Mouse (Mus musculus) liver, postnatal 0 days (tissue): ENCODE data around the gene Xpo6.

Source experiments
- CTCF ChIP-seq: sonication (generic); IDR thresholded peaks from 2 replicates; pipeline ENCODE4 v1.5.1; 2016; ENCODE audit warnings: antibody characterized with exemption, low read depth
- EP300 ChIP-seq: IDR thresholded peaks from 2 replicates; pipeline ENCODE4 v1.6.1; 2016; ENCODE audit warnings: antibody characterized with exemption, low read depth, mild to moderate bottlenecking

DNA sequence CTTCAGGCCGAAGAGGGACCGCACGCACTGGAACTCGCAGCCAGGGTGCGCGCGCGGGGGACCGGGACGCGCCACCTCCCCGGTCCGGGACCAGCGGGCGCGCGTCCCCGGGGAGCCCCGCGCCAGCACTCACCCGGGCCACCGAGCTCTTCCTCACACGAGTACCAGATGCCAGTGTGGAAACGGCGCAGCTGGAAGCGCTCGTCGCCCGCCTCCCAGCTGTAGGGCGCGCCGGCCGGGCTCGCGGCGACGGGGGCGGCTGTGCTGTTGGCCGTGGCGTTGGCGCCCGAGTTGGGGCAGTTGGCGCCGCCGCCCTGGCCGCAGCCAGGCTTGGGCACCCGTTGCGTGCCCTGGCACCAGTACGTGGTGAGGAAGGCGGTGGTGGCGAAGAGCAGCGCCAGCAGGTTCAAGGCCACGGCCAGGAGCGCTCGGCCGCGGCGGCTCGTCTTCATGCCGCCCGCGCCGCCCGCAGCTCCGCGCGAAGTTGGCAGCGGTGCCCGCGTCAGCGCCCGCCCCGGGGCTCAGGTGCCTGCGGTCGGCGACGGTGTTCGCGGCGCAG, 118.5 kb downstream of the Xpo6 start:
- TF ChIP-seq CTCF = no peak
- TF ChIP-seq EP300 = no peak
